Mouse (Mus musculus) intestine, postnatal 0 days (tissue): ENCODE measurements around the gene 1700016K19Rik. TPM values are rescaled to one million over a fixed set of nuclear protein-coding genes. Genes with fewer than 3 reads are reported as not detected.

ENCODE experiments used
- ATAC-seq: fragments of 200-750 bp; cut with Nextera tagmentation; 2 replicates; pipeline ENCODE4 v1.8.0; 2017; ENCODE audit warnings: mild to moderate bottlenecking, moderate TSS enrichment, moderate library complexity
- H3K27ac ChIP-seq: fragments of 300-500 bp; sonication (generic); 2 replicates; pipeline ENCODE4 v1.5.1; 2014; ENCODE audit warnings: mild to moderate bottlenecking, low read depth, low read length, moderate library complexity
- H3K27me3 ChIP-seq: fragments of 300-500 bp; sonication (generic); replicated peaks from 2 replicates; pipeline ENCODE4 v1.6.1; 2014; ENCODE audit warnings: low read length, mixed read lengths; ENCODE audit not compliant: control insufficient read depth, insufficient read depth
- H3K36me3 ChIP-seq: fragments of 300-500 bp; sonication (generic); 2 replicates; pipeline ENCODE4 v1.6.1; 2014; ENCODE audit warnings: mild to moderate bottlenecking, moderate library complexity; ENCODE audit not compliant: control insufficient read depth, insufficient read depth
- H3K4me1 ChIP-seq: fragments of 300-500 bp; sonication (generic); replicated peaks from 2 replicates; pipeline ENCODE4 v1.6.1; 2014; ENCODE audit warnings: antibody characterized with exemption, low read length, mixed read lengths; ENCODE audit not compliant: control insufficient read depth, insufficient read depth
- H3K4me2 ChIP-seq: fragments of 300-500 bp; sonication (generic); replicated peaks from 2 replicates; pipeline ENCODE4 v1.6.1; 2014; ENCODE audit warnings: low read depth, mild to moderate bottlenecking, moderate library complexity
- H3K4me3 ChIP-seq: fragments of 300-500 bp; sonication (generic); 2 replicates; pipeline ENCODE4 v1.5.1; 2014; ENCODE audit warnings: low read depth, low read length
- H3K9ac ChIP-seq: fragments of 300-500 bp; sonication (generic); 2 replicates; pipeline ENCODE4 v1.6.1; 2014; ENCODE audit warnings: mild to moderate bottlenecking, low read depth, low read length
- H3K9me3 ChIP-seq: fragments of 300-500 bp; sonication (generic); 2 replicates; pipeline ENCODE4 v1.6.1; 2016; ENCODE audit warnings: mixed run types; ENCODE audit not compliant: control insufficient read depth
- CTCF ChIP-seq: sonication (generic); IDR thresholded peaks from 2 replicates; pipeline ENCODE4 v1.5.1; 2016; ENCODE audit warnings: low read depth, mild to moderate bottlenecking, control low read depth, antibody characterized with exemption, moderate library complexity
- WGBS: fragments of 180-500 bp; shearing (Covaris S2); extraction: QIAGEN DNeasy Blood & Tissue Kit; methylation state at CpG from one replicate; pipeline ENCODE4 v1.1.7; 2014; 5-methylcytosine and 5-hydroxymethylcytosine counted together
- polyA plus RNA-seq: library from polyadenylated mRNA; unstranded; fragments of >200 nt; fragmentation: Nextera tagmentation; extraction: Ambion mirVana; gene quantifications from 2 replicates; pipeline ENCODE4 v1.2.1, GENCODE M21; 2015

Gene 1700016K19Rik
- polyA plus RNA-seq, 1 experiment from 2014 or later: not detected

DNA sequence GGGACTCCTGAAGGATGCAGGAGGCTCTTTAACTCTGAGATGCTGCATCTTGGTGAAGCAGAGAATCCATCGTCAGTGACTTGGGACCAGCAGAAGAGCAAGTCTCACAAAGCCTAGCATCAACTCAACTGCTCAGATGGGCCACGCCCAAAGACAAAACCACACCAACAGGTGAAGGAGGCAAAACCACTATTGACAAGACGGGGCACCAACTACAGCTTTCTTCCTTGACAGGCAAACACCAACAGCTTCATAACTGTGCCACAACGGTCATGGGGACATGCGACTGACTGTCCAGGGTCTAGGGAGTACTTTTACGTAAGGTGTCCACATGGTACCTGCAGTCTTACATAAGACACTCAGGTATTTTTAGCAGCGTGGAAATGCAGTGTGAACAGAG is 37.9 kb upstream of the 1700016K19Rik start:
- TF ChIP-seq CTCF: no peak
- no peaks in the 10 kb centered on the region for H3K36me3 ChIP-seq
- no peak overlapping the region for H3K27ac ChIP-seq
- no peak for ATAC-seq
- H3K27me3 ChIP-seq: no peaks in the 10 kb centered on the region
- 86% methylated on average over 7 of the region's 7 CpGs for WGBS
- peaks cover 13% of the 10 kb centered on the region for H3K4me1 ChIP-seq
- no peak overlapping the region for H3K4me2 ChIP-seq
- H3K4me3 ChIP-seq: no peak overlapping the region
- no peak overlapping the region for H3K9ac ChIP-seq
- H3K9me3 ChIP-seq: no peaks in the 10 kb centered on the region

- Histone ChIP-seq H3K9me3 (no peaks in the 10 kb centered on the region), H3K4me3 (no peak overlapping the region), H3K4me2 (no peak overlapping the region), H3K27ac (no peak overlapping the region), H3K9ac (no peak overlapping the region), H3K27me3 (no peaks in the 10 kb centered on the region), H3K4me1 (peaks cover 18% of the 10 kb centered on the region), H3K36me3 (no peaks in the 10 kb centered on the region)
- TF ChIP-seq CTCF: no peak
- no peak for ATAC-seq
- 37% methylated on average over 11 of the region's 11 CpGs for WGBS
Measured at GRCm38 (mm10) chr11:75963730-75964475, 35.8 kb upstream of the 1700016K19Rik start.

DNA sequence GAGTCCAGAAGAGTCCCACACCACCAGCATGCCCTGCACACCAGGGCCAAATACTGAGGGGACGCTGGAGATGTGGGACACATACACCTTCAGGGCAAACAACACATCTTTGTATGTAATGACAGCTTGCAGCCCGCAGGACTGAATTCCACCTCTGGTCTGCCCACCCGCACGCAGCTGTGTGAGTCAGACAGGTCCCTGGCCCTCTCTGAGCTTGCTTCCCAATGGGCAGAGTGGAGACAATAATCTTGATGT is 35.3 kb upstream of the 1700016K19Rik start:
- WGBS: 65% methylated on average over 4 of the region's 4 CpGs
- TF ChIP-seq CTCF: no peak
- ATAC-seq: no peak

GRCm38 (mm10) chr11:75965674-75966400 is 33.9 kb upstream of the 1700016K19Rik start:
- Histone ChIP-seq H3K4me1 (peaks cover 18% of the 10 kb centered on the region), H3K4me2 (peak overlapping the region; percentile 95), H3K9ac (peak overlapping the region; percentile 64), H3K4me3 (peak overlapping the region; percentile 66), H3K27ac (peak overlapping the region; percentile 85), H3K9me3 (no peaks in the 10 kb centered on the region), H3K36me3 (no peaks in the 10 kb centered on the region), H3K27me3 (no peaks in the 10 kb centered on the region)
- 12% methylated on average over 28 of the region's 28 CpGs for WGBS
- peak; percentile 3; the same call in 1 of the 2 replicates for ATAC-seq
- TF ChIP-seq CTCF: no peak

More for the DNA sequence above, 35.3 kb upstream of the 1700016K19Rik start:
- Histone ChIP-seq H3K4me3 (no peak overlapping the region), H3K4me1 (peaks cover 18% of the 10 kb centered on the region), H3K9ac (no peak overlapping the region), H3K27ac (no peak overlapping the region), H3K9me3 (no peaks in the 10 kb centered on the region), H3K4me2 (no peak overlapping the region), H3K36me3 (no peaks in the 10 kb centered on the region), H3K27me3 (no peaks in the 10 kb centered on the region)

DNA sequence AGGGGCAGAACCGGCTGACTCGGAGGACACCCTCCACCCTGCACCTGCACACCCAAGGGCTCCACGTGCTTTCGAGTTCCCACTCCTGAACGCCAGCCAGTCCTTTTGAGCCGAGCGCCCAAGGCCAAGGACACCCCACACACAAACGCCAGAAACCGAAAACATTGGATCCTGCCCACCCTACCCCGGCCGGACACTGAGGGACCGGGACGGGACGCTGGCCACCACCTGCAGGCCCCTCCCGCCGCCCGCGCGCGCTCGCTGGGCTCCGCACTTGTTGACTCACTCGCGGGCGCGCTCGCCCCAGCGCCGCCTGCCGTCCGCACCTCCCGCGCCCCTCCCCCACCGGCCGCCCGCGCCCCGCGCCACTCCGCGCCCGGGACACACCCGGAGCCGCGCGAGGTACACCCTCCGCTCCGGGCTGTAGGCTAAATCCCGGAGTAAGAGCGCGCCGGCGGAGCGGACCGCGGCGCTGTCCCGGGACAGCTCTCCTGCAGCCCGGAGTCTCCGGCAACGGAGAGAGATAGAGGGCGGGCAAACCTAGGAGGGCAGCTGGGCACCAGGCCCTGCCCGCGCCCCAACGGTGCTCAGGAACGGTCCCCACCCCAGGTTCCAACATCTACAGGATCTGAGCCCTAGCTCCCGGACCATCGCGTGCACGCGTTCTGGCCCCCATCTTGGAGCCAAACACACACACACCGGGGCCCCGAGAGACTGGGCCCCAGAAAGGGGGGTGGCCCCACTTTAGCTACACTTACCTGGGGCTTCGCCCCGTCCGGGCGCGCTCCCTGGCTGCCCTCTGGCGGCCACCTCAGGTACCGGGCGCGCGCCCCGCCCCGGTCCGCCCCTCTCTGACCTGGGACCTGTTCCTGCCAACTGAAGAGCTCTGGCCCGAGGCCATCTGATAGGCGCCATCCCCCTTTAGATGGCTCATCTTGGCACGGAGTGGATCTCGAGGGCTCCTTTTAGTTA is 33.0 kb upstream of the 1700016K19Rik start:
- Histone ChIP-seq H3K4me2 (peak overlapping the region; percentile 95), H3K4me1 (peaks cover 18% of the 10 kb centered on the region), H3K27ac (peak overlapping the region; percentile 85), H3K27me3 (no peaks in the 10 kb centered on the region), H3K9me3 (no peaks in the 10 kb centered on the region), H3K4me3 (peak overlapping the region; percentile 66), H3K9ac (peak overlapping the region; percentile 64), H3K36me3 (no peaks in the 10 kb centered on the region)
- ATAC-seq: peak; percentile 88
- TF ChIP-seq CTCF: peak; percentile 95
- under 1% methylated on average over 90 of the region's 90 CpGs for WGBS

GRCm38 (mm10) chr11:75968761-75969160 is 31.0 kb upstream of the 1700016K19Rik start:
- Histone ChIP-seq H3K4me1 (peaks cover 16% of the 10 kb centered on the region), H3K9me3 (no peaks in the 10 kb centered on the region), H3K36me3 (no peaks in the 10 kb centered on the region), H3K4me3 (no peak overlapping the region), H3K4me2 (no peak overlapping the region), H3K27ac (no peak overlapping the region), H3K27me3 (no peaks in the 10 kb centered on the region), H3K9ac (no peak overlapping the region)
- ATAC-seq: no peak
- 91% methylated on average over 6 of the region's 6 CpGs for WGBS
- no peak for TF ChIP-seq CTCF
